Mouse (Mus musculus) left cerebral cortex, adult 18-20 months (tissue): ENCODE results near the gene Arl9. TPM values are rescaled to one million over a fixed set of nuclear protein-coding genes. Genes with fewer than 3 reads are reported as not detected.
"Not testable (repeated sequence)": the region's sequence is repeated elsewhere in the genome, so short reads cannot be mapped to it uniquely, and the experiment has no call there.

Experiments used
- DNase-seq, 2 experiments: peaks; one replicate each; pipeline ENCODE4 v3.0.0; 2021 to 2022; ENCODE audit warnings: low spot score in 2 of 2, mixed read lengths in 1 of 2
- total RNA-seq, 2 experiments: library from RNA; stranded (reverse); gene quantifications; 2 replicates each; pipeline ENCODE4 v1.2.3; 2021

Gene Arl9
- total RNA-seq, 2 experiments from 2014 or later: not detected

DNA sequence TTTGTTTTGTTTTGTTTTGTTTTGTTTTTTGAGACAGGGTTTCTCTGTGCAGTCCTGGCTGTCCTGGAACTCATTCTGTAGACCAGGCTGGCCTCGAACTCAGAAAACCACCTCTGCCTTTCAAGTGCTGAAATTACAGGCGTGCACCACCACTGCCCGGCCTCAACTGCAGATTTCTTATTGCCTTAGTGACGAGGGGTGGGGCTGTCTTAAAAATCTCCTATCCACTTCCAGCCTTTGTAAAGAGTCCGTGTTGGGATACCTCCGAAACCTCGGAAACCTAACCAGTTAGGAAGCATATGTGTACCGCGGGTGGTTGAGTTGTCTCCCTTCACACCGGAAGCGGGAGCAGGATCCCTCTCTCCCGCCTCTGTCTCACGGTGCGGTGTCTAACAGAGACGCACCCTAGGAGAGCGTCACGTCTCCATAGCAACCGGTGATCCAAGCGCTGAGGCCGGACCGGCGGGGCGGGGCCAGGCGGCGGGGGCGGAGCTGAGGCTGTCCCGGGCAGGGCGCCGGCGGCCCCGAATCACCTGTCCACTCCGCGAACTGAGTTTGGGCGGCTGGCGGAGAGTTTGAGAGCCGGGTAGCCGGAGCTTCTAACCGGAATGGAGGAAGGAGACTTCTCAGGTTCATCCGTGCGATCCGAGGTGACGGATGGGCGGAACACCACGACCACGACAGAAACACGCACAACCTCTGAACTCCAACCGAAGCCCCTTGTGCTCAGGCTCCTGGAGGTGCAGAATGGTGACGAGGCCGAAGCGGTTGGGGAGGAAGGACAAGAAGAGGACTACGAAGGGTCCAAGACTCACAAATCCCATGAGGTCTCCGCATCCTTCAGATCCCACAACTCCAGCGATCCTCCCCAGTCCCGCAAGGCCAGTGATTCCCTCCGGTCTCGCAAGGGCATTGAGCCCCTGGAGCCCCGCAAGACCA, 12.0 kb downstream of the Arl9 start, which contains the start of gene Thegl:
TSS of gene Thegl (plus strand) at position 480 of the 939 bp plus-strand sequence.
- DNase-seq: peak; percentile 68 to 79

DNA sequence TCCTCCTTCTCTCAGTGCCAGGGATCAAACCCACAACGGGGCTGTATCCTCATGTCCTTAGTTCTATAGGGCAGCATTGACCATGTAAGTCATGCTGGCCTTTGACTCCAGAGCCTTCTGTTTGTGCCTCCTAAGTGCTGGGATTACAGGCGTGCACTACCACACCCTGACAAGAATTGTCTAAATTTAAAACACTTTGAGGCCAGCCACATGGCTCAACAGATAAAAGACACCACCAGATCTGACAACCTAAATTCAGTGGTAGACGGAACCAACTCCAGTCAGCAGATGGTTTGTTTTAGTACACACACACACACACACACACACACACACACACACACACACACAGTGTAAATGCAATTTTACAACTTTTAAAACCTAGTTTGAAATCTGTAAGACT, 24.2 kb downstream of the Arl9 start:
- DNase-seq: no peak

DNA sequence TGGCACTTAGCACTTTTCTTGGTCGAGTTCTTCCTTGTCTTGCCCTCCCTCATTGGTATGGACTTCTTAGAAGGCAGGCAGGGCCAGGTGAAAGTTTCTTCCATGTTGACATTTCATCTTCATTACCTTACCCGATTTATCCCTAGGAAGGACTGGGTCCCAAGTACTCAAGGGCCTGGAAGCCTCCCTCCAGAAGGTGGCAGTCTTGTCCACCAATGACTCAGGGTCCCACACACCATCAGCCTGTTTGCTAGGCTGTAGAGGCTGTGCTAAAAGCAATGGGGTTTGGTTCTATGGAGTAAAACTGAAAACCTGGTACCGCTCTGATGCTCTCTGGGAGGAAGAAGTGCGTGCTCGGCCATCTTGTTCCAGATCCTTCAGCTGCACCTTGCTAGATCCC, 25.9 kb downstream of the Arl9 start:
- DNase-seq: peak; percentile 8 to 36

DNA sequence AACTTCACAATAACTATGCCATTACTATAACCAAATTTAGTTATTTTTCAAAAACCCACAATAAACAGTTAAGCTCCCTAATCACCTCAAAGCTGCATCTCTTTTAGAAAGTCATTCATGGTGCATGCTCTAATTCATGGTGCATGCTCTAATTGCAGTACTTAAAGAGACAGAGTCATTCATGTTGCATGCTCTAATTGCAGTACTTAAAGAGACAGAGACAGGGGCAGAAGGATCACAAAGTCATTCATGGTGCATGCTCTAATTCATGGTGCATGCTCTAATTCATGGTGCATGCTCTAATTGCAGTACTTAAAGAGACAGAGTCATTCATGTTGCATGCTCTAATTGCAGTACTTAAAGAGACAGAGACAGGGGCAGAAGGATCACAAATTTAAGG, 31.2 kb downstream of the Arl9 start:
- not testable (repeated sequence) for DNase-seq

DNA sequence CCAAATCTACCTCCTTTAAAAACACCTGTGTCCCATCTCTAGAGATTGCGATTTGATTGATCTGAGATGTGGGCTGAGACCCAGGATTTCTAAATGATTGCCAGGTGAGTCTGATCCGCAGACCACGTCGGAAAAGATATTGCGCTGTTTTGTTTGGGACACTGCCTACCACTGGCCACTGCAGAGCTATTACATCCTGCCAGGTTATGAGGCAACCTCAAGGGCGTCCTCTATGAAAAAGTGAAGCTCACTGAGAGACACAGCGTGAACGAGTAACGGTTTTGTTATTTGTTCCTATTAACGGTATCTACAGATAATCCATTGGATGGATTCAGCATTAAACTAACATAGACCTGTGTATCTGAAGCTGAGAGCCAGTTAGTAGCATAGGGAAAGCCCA, 34.6 kb downstream of the Arl9 start:
- no peak for DNase-seq

DNA sequence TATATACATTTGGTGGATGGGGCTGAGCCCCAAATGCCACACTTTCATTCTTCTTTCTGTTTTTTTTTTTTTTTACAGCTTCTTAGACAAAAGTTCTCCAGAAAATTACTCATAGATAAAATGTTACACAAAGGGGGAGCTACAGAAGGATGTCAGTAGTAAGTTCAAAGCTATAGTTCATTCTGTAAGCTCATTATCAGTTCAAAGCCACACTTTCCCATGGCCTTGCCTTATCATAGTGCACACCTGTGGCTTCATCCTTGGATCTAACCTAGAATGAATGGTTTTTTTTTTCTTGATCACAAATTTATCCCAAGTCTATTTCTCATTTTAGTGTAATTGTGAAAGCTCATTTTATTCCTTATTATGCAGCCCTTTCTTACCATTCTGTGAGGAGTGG, 35.5 kb downstream of the Arl9 start:
- DNase-seq: no peak

DNA sequence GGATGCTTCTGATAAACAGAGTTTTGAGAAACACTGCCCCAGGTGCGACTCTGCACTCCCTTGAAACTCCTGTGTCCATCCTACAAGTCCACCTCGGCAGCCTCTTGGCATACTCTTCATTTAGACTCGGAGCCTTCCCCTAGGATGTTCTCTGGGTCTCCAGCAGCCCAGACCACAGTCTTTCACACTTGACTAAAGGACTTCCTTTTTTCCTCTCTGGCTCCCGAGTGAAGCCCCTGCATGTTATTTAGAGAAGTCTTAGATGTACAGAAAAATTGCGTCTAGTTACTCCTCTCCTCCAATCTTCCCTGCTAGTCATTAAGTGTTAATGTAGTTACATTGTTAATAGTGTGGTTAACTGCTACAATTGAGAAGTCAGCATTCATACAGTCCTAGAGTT, 40.5 kb downstream of the Arl9 start:
- no peak for DNase-seq

DNA sequence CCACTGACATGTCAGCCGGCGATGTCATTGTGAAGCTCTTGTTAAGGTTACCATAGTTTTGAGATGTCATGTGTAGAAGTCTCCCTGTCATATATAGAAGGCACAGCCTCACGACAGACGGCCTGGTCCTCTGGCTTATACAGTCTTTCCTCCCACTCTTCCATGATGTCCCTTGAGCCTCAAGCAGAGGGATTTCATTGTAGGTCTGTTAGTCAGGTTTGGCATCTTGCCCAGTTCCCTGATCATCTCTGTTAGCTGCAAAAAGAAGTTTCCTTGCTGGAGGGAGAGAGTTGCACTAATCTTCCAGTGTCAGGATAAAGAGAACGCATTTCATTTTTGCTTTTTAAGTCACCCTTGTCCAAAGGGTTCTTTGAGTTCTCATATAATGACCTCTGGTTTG, 48.8 kb downstream of the Arl9 start:
- DNase-seq: no peak

DNA sequence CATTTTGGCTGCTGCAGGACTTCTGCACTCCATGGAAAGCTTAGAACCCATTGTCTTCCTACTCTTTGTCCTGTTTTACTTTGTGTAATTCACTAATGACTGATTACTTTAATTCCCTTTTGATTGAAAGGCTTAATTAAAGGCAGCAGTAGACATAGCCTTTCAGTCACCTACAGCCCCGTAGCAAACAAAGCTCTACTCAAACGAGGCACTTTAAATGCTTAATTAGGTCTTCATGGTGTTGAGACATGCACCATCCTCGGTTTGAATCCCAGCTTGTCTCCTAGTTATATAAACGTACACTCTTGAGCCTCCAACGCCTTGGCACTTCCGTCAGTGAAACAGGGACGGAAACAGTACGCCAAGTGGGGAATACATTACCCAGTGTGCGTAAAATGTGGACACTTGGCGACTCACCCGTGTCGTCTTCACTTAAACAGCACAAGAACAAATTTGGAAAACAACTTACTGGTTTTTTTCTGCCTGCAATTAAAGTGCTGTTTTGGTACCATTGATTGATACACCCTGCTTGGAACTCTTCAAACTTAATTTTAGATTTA, 53.1 kb downstream of the Arl9 start:
- DNase-seq: peak; percentile 11 to 32

Other genes starting within 250 kb of the Arl9 start
- 10 to 100 TPM; 21.2 to 22.0 TPM for gene Aasdh, start 98.5 kb upstream of the Arl9 start, total RNA-seq
- gene Paics, start 52.7 kb upstream of the Arl9 start, total RNA-seq: 10 to 100 TPM; 94.1 to 94.2 TPM
- 10 to 100 TPM; 20.1 to 20.9 TPM for gene Ppat, start 52.5 kb upstream of the Arl9 start, total RNA-seq
- gene Srp72, start 29.4 kb upstream of the Arl9 start, total RNA-seq: 100 to 1,000 TPM in 1 of 2 experiments, 10 to 100 TPM in 1; 93.8 to 100 TPM
- under 1 TPM; 0.42 to 0.63 TPM for gene Thegl, start 12.0 kb downstream of the Arl9 start, total RNA-seq
- gene Hopx, start 111.1 kb downstream of the Arl9 start, total RNA-seq: 10 to 100 TPM; 23.4 to 31.3 TPM
- not detected for gene Spink2, start 207.4 kb downstream of the Arl9 start, total RNA-seq